Mouse (Mus musculus) heart, embryonic 13.5 days (tissue): Measurements from ENCODE around the gene Slc12a4. TPM values are rescaled to one million over a fixed set of nuclear protein-coding genes. Genes with fewer than 3 reads are reported as not detected.

Source experiments
- ATAC-seq: fragments of 200-750 bp; cut with Nextera tagmentation; 2 replicates; pipeline ENCODE4 v1.8.0; 2017; ENCODE audit warnings: moderate TSS enrichment; ENCODE audit not compliant: insufficient number of reproducible peaks, low FRiP score, low TSS enrichment; ENCODE audit errors: extremely low read depth
- H3K27ac ChIP-seq: fragments of 300-500 bp; sonication (generic); replicated peaks from 2 replicates; pipeline ENCODE4 v1.5.1; 2015; ENCODE audit warnings: moderate library complexity, mild to moderate bottlenecking, inconsistent platforms
- H3K27me3 ChIP-seq: fragments of 300-500 bp; sonication (generic); replicated peaks from 2 replicates; pipeline ENCODE4 v1.6.1; 2015; ENCODE audit warnings: mild to moderate bottlenecking, inconsistent platforms
- H3K36me3 ChIP-seq: fragments of 300-500 bp; sonication (generic); 2 replicates; pipeline ENCODE4 v1.6.1; 2015; ENCODE audit warnings: mild to moderate bottlenecking, inconsistent platforms
- H3K4me1 ChIP-seq: fragments of 300-500 bp; sonication (generic); 2 replicates; pipeline ENCODE4 v1.6.1; 2015; ENCODE audit warnings: inconsistent platforms
- H3K4me2 ChIP-seq: fragments of 300-500 bp; sonication (generic); 2 replicates; pipeline ENCODE4 v1.6.1; 2015; ENCODE audit warnings: inconsistent platforms, mild to moderate bottlenecking, moderate library complexity
- H3K4me3 ChIP-seq: fragments of 300-500 bp; sonication (generic); 2 replicates; pipeline ENCODE4 v1.5.1; 2015; ENCODE audit warnings: moderate library complexity, mild to moderate bottlenecking, inconsistent platforms
- H3K9ac ChIP-seq: fragments of 300-500 bp; sonication (generic); 2 replicates; pipeline ENCODE4 v1.6.1; 2015; ENCODE audit warnings: inconsistent platforms, mild to moderate bottlenecking, moderate library complexity
- H3K9me3 ChIP-seq: fragments of 300-500 bp; sonication (generic); 2 replicates; pipeline ENCODE4 v1.6.1; 2016; ENCODE audit warnings: inconsistent platforms
- WGBS: fragments of 180-500 bp; shearing (Covaris S2); methylation state at CpG from one replicate; pipeline ENCODE4 v1.1.7; 2015; ENCODE audit warnings: mixed read lengths; 5-methylcytosine and 5-hydroxymethylcytosine counted together
- polyA plus RNA-seq: library from polyadenylated mRNA; unstranded; fragments of >200 nt; fragmentation: Nextera tagmentation; extraction: Ambion mirVana; gene quantifications from 2 replicates; pipeline ENCODE4 v1.2.1, GENCODE M21; 2015

Gene Slc12a4
- polyA plus RNA-seq, 1 experiment from 2014 or later = 37.7 TPM

DNA sequence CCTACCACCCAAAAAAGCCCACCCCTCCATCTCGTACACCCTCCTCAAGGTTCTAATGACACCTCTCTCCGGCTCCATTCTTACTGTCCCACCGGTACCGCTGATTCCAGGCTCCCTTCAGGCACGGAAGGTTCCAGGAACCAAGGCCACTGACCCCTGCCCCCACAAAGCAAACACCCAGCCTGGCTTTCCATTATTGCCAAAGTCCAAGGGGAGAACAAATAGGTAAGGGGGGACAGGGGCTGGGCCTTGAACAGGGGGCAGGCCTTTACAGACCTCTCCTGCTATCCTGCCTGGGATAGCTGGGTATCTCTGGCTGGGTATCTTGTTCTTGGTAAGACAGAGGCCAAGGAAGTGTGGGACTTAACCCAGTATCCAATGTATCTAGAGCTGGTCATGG is 23.4 kb downstream of the Slc12a4 start:
- peaks cover 10% of the 10 kb centered on the region for H3K4me1 ChIP-seq
- no peak for ATAC-seq
- peaks cover 84% of the 10 kb centered on the region for H3K36me3 ChIP-seq
- no peak overlapping the region for H3K4me3 ChIP-seq
- no peak overlapping the region for H3K9ac ChIP-seq
- H3K4me2 ChIP-seq = no peak overlapping the region
- 96% methylated on average over 5 of the region's 5 CpGs for WGBS
- H3K9me3 ChIP-seq = no peaks in the 10 kb centered on the region
- no peaks in the 10 kb centered on the region for H3K27me3 ChIP-seq
- H3K27ac ChIP-seq = no peak overlapping the region

DNA sequence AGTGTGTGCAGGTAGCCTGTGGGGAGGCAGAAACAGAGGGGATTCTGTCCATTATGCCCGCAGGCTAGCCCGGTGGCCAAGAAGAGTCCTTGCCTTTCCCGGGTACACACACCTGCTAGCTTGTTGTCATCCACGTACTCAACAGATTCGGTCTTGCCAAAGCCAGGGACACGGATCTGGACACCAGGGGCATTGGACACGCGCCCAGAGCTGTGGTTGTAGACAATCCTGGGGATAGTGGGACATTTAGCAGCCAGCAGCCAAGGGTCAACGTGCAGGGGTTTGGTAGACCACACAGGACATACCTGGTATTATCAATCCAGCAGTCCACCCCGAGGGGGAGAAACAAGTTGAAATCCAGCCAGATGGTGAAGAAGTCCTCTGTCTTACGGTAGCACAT is 23.9 kb downstream of the Slc12a4 start:
- Histone ChIP-seq H3K9ac (no peak overlapping the region), H3K27me3 (no peaks in the 10 kb centered on the region), H3K4me3 (no peak overlapping the region), H3K36me3 (peaks cover 78% of the 10 kb centered on the region), H3K4me2 (no peak overlapping the region), H3K27ac (no peak overlapping the region), H3K9me3 (no peaks in the 10 kb centered on the region), H3K4me1 (peaks cover 10% of the 10 kb centered on the region)
- no peak for ATAC-seq
- 88% methylated on average over 11 of the region's 11 CpGs for WGBS

DNA sequence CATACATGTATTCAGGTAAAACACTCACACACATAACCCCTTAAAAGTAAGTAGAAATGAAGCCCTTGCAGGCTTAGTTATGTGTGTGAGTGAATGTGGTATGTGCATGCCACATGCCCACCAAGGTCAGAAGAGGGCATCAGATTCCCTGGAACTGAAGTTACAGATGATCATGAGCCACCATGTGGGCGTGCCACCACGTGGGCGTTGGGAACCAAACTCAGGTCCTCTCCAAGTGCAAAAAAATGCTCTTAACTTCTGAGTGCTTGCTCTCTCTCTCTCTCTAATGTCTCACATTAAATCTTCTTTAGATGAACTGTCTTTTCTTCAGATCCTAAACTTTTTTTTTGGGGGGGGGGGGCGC is 27.6 kb downstream of the Slc12a4 start, which contains the start of gene Psmb10:
TSS of gene Psmb10 (minus strand) at position 139 of the 364 bp plus-strand sequence.
- H3K36me3 ChIP-seq = peaks cover 47% of the 10 kb centered on the region
- peak within 1 kb of the TSS; percentile 98 for H3K4me2 ChIP-seq
- no peaks in the 10 kb centered on the region for H3K9me3 ChIP-seq
- H3K9ac ChIP-seq = peak within 1 kb of the TSS; percentile 93
- 19% methylated on average over 4 of the region's 4 CpGs for WGBS
- H3K4me1 ChIP-seq = peaks cover 24% of the 10 kb centered on the region
- ATAC-seq = no peak
- peak within 1 kb of the TSS; percentile 95 for H3K27ac ChIP-seq
- H3K4me3 ChIP-seq = peak within 1 kb of the TSS; percentile 85
- no peaks in the 10 kb centered on the region for H3K27me3 ChIP-seq

DNA sequence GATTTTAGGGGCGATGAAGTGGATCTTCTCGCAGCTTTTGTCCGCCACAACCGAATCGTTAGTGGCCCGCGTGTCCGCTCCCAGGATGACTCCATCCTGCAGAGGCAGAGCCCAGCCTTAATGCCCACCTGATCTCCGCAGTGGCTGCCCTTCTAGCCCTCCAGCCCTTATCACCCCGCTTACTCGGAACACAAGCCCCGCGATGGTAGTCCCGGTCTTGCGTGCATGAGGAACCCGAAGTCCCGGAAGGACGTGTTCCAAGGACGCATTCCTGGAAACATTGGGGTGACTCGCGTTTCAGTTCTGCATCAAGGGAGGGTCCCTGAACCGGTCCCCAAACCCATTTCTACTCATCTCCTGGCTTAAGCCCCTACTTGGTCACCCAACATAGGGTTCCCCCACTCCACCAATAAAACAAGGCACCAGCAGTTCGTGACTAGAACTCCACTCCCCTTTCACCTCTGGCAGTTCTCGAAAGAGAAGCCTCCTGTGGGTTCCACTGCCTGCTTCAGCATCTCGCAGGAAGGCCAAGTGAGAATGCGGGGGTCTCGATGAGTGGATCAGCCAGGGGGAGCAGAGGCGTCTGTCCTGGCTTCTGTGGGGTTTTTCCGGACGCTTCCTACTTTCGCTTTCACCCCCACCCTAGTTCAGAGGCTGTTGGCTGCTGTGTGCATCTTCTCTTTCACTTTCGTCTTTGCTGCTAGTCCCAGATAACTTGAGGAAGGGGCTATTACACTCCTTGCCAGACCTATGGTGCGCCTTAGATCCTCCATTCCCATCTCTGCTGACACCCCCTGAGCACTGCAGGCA is 28.2 kb downstream of the Slc12a4 start:
- Histone ChIP-seq H3K27ac (peak overlapping the region; percentile 95), H3K9me3 (no peaks in the 10 kb centered on the region), H3K36me3 (peaks cover 45% of the 10 kb centered on the region), H3K4me1 (peaks cover 24% of the 10 kb centered on the region), H3K4me3 (peak overlapping the region; percentile 85), H3K9ac (peak overlapping the region; percentile 93), H3K4me2 (peak overlapping the region; percentile 98), H3K27me3 (no peaks in the 10 kb centered on the region)
- no peak for ATAC-seq
- WGBS = under 1% methylated on average over 33 of the region's 33 CpGs

DNA sequence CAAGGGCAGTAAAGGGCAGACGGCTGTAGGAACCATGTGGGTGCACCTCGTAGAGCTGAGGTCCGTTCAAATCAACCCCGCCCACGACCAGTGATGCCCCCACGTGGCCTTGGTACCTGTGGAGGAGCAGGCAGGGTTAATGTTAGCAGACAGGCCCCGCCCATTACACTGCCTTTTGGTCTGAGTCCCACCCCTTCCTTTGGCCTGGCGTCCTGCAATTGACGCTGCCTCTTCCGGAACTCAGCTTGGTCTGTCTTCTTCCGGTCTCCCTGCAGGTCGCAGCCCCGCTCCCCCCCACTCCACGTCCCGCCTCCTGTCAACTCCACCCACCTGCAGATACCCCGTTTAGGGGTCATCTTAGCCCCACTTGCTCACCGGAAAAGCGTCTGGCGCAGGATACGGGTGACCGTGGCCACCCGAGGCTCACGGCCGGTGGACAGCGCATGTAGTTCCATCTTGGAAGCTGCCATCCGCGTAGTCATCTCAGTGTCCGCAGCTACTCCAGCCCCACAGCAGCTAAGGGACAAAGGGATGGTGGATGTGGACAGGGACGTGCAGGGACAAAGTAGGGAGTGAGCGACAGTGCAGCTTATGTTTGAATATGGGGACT is 28.9 kb downstream of the Slc12a4 start:
- Histone ChIP-seq H3K9me3 (no peaks in the 10 kb centered on the region), H3K36me3 (peaks cover 45% of the 10 kb centered on the region), H3K27me3 (no peaks in the 10 kb centered on the region), H3K27ac (peak overlapping the region; percentile 95), H3K4me1 (peaks cover 24% of the 10 kb centered on the region), H3K4me3 (peak overlapping the region; percentile 85), H3K4me2 (peak overlapping the region; percentile 98), H3K9ac (peak overlapping the region; percentile 93)
- peak; percentile 71 for ATAC-seq
- WGBS = under 1% methylated on average over 30 of the region's 30 CpGs

DNA sequence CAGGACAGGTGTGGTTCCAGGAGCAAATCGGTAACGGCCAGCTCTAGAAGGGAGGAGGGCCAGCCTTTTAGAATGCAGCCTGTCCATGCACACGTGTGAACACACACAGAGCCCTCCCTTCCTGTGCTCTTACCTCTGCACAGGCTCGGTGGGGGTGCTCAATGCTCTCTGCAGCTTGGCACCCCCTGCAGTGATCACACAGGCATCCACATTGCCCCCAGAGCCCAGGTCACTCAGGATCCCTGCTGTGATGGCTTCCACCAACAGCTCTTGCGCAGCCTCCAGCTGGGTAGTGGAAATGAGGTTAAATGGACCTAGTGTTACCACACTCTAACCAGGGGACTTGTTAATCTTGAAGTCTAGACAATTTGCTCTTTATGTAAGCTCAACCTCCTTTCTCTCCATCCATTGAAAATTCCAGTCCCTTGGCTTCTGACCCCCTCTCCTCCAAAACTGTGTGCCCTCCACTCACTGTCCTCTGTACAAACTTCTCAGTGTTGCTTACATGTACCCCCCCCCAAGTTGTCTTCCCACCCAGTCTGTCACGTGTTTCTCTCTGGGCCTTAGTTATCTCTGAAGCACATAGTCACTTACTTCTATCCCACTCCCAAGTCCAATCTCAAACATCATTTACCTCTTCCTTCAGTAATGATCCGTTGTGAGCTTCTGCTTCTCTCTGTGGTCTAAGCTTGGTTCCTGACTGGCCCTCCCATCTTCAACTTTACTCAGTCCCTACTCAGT is 29.9 kb downstream of the Slc12a4 start:
- peaks cover 38% of the 10 kb centered on the region for H3K36me3 ChIP-seq
- no peak for ATAC-seq
- peak overlapping the region; percentile 85 for H3K4me3 ChIP-seq
- peak overlapping the region; percentile 85 for H3K9ac ChIP-seq
- WGBS = 28% methylated on average over 7 of the region's 7 CpGs
- H3K27ac ChIP-seq = peak overlapping the region; percentile 95
- H3K4me2 ChIP-seq = peak overlapping the region; percentile 98
- no peaks in the 10 kb centered on the region for H3K27me3 ChIP-seq
- H3K9me3 ChIP-seq = no peaks in the 10 kb centered on the region
- peaks cover 24% of the 10 kb centered on the region for H3K4me1 ChIP-seq

DNA sequence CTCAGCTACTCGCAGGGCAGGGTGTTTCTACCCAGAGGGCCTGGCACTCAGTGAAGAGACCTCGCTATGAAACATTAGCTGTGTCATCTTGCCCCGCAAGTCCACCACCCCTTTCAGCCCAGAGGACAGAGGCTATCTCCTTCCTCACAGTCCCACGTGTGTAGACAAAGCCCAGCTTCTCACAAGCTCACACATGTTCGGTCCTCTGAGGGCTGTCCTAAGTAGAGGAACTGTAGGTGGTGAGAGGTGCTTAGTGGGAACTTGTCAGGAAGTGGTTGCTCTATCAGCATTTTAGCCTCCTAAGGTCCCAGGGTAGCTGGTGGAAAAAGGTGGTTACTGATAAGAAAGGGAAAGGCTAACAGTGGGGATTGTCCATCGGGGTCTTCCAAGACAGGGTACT is 30.8 kb downstream of the Slc12a4 start:
- H3K4me1 ChIP-seq = peaks cover 24% of the 10 kb centered on the region
- H3K4me3 ChIP-seq = no peak overlapping the region
- H3K27ac ChIP-seq = no peak overlapping the region
- no peak for ATAC-seq
- no peaks in the 10 kb centered on the region for H3K9me3 ChIP-seq
- no peak overlapping the region for H3K9ac ChIP-seq
- 48% methylated on average over 6 of the region's 6 CpGs for WGBS
- H3K36me3 ChIP-seq = peaks cover 36% of the 10 kb centered on the region
- H3K4me2 ChIP-seq = no peak overlapping the region
- H3K27me3 ChIP-seq = no peaks in the 10 kb centered on the region

DNA sequence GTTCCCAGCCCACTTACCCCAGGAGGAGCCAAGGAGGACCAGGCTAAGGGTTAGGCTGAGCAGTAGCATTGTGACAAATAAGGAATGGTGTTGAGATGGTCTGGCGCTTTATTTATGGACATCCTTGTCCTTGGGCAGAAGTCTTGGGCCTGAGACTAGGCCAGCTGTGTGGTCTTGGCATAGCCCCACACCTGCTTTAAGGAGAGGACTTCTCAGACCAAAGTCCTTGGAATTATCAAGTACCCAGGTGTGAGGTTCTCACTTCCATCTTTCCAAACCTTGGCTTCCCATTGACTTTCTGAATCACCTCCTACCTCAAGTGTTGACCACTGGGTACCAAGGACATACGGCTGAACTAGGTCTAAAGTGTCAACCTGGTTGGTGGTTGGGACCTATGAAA is 32.1 kb downstream of the Slc12a4 start, which contains the start of gene Ctrl:
TSS of gene Ctrl (minus strand) at position 101 of the 400 bp plus-strand sequence.
- H3K4me1 ChIP-seq = peaks cover 22% of the 10 kb centered on the region
- H3K9me3 ChIP-seq = no peaks in the 10 kb centered on the region
- no peak for ATAC-seq
- 78% methylated on average over 2 of the region's 2 CpGs for WGBS
- no peak within 1 kb of the TSS for H3K4me3 ChIP-seq
- H3K27me3 ChIP-seq = no peaks in the 10 kb centered on the region
- H3K4me2 ChIP-seq = no peak within 1 kb of the TSS
- H3K36me3 ChIP-seq = peaks cover 33% of the 10 kb centered on the region
- no peak within 1 kb of the TSS for H3K27ac ChIP-seq
- H3K9ac ChIP-seq = no peak within 1 kb of the TSS

DNA sequence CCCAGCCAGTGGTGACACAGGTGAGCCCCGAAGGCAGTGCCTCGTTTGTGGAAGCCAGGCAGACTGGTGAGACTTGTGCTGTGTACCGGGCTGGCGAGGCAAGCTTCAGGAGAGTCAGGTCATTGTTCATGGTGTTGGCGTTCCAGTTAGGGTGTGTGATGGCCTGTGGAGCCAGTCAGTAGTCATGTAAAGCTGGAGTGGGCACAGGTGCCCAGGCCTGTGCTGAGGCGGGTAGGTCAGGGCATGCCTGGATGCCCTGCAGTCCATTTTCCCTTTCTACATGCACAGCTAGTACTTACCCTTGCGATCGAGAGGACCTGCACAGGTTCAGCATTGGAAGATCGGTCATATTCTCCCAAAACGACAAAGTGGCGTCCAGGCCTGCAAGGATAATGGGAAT is 33.4 kb downstream of the Slc12a4 start:
- WGBS = 83% methylated on average over 11 of the region's 11 CpGs
- Histone ChIP-seq H3K9ac (no peak overlapping the region), H3K4me2 (no peak overlapping the region), H3K4me3 (no peak overlapping the region), H3K27ac (no peak overlapping the region), H3K36me3 (peaks cover 35% of the 10 kb centered on the region), H3K9me3 (no peaks in the 10 kb centered on the region), H3K27me3 (no peaks in the 10 kb centered on the region), H3K4me1 (peaks cover 14% of the 10 kb centered on the region)
- no peak for ATAC-seq

DNA sequence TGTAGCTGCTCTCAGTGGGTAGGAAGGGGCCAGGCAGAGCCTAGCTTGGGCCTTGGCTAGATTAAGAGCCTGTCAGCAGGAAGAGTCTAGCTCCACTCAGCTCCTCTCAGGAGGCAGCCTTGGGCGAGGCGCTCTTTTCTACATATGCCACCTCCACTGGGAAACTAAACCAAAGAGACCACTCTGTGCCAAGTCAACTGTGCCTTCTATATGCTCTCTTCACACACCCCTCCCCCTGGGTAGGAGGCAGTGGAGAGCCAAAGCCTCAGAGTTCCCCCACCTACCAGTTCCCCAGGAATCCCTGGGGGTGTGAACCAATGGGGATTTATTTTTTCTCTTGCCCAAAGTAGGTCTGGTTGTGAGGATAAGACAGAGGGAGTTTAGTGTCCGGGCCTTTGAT is 34.6 kb downstream of the Slc12a4 start:
- 89% methylated on average over 3 of the region's 3 CpGs for WGBS
- Histone ChIP-seq H3K9me3 (no peaks in the 10 kb centered on the region), H3K27me3 (no peaks in the 10 kb centered on the region), H3K27ac (no peak overlapping the region), H3K4me3 (no peak overlapping the region), H3K36me3 (peaks cover 40% of the 10 kb centered on the region), H3K4me2 (no peak overlapping the region), H3K4me1 (peaks cover 9% of the 10 kb centered on the region), H3K9ac (no peak overlapping the region)
- no peak for ATAC-seq

DNA sequence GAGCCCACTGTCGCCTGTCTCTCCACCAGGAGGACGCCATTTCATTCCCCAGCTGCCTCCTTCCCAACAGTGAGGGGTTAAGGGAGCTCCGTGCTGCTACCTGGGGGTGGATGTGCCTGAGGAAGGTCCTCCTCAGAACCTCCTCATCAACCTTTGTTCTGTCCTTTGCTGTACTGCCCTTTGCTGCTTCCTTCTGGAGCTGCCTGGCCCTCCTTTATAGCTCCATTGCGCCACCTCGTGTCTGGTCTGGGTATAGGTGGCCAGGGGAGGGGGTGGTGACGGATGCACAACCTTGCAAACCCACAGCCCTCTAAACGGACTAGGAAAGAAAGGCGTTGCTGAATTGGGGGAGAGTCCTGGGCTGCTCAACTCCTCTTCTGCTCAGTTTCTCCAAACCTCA is 35.3 kb downstream of the Slc12a4 start:
- Histone ChIP-seq H3K4me1 (peaks cover 3% of the 10 kb centered on the region), H3K4me2 (no peak overlapping the region), H3K9ac (peak overlapping the region; percentile 54), H3K4me3 (no peak overlapping the region), H3K27ac (no peak overlapping the region), H3K9me3 (no peaks in the 10 kb centered on the region), H3K36me3 (peaks cover 40% of the 10 kb centered on the region), H3K27me3 (no peaks in the 10 kb centered on the region)
- WGBS = 17% methylated on average over 8 of the region's 8 CpGs
- no peak for ATAC-seq
